Mouse (Mus musculus) lung, embryonic 16.5 days (tissue): ENCODE measurements around the gene Smarca2. TPM values are rescaled to one million over a fixed set of nuclear protein-coding genes. Genes with fewer than 3 reads are reported as not detected.

Experiments
- ATAC-seq: fragments of 200-750 bp; cut with Nextera tagmentation; 2 replicates; pipeline ENCODE4 v1.8.0; 2017; ENCODE audit warnings: low read depth, mild to moderate bottlenecking, moderate library complexity
- H3K27ac ChIP-seq: fragments of 300-500 bp; sonication (generic); 2 replicates; pipeline ENCODE4 v1.5.1; 2014; ENCODE audit warnings: mild to moderate bottlenecking, control low read depth, low read length
- H3K27me3 ChIP-seq: fragments of 300-500 bp; sonication (generic); 2 replicates; pipeline ENCODE4 v1.6.1; 2014; ENCODE audit warnings: low read depth, low read length, mixed read lengths; ENCODE audit not compliant: control insufficient read depth, insufficient read depth
- H3K36me3 ChIP-seq: fragments of 300-500 bp; sonication (generic); 2 replicates; pipeline ENCODE4 v1.6.1; 2014; ENCODE audit warnings: low read length; ENCODE audit not compliant: control insufficient read depth, insufficient read depth
- H3K4me1 ChIP-seq: fragments of 300-500 bp; sonication (generic); replicated peaks from 2 replicates; pipeline ENCODE4 v1.6.1; 2014; ENCODE audit warnings: low read length, mixed read lengths; ENCODE audit not compliant: control insufficient read depth, insufficient read depth
- H3K4me2 ChIP-seq: fragments of 300-500 bp; sonication (generic); 2 replicates; pipeline ENCODE4 v1.6.1; 2014; ENCODE audit warnings: low read depth, low read length, control low read depth
- H3K4me3 ChIP-seq: fragments of 300-500 bp; sonication (generic); 2 replicates; pipeline ENCODE4 v1.5.1; 2014; ENCODE audit warnings: mild to moderate bottlenecking, low read length, control low read depth
- H3K9ac ChIP-seq: fragments of 300-500 bp; sonication (generic); 2 replicates; pipeline ENCODE4 v1.6.1; 2014; ENCODE audit warnings: low read length, control low read depth
- H3K9me3 ChIP-seq: fragments of 300-500 bp; sonication (generic); 2 replicates; pipeline ENCODE4 v1.6.1; 2016; ENCODE audit warnings: low read length; ENCODE audit not compliant: control insufficient read depth
- WGBS: fragments of 180-500 bp; shearing (Covaris S2); extraction: QIAGEN DNeasy Blood & Tissue Kit; methylation state at CpG from one replicate; pipeline ENCODE4 v1.1.7; 2014; 5-methylcytosine and 5-hydroxymethylcytosine counted together
- polyA plus RNA-seq: library from polyadenylated mRNA; unstranded; fragments of >200 nt; fragmentation: Nextera tagmentation; extraction: Ambion mirVana; gene quantifications from 2 replicates; pipeline ENCODE4 v1.2.1, GENCODE M21; 2015

Gene Smarca2
- polyA plus RNA-seq, 1 experiment from 2014 or later = 48.1 TPM

- Histone ChIP-seq H3K9ac (no peak overlapping the region), H3K9me3 (no peaks in the 10 kb centered on the region), H3K4me3 (no peak overlapping the region), H3K36me3 (no peaks in the 10 kb centered on the region), H3K4me2 (no peak overlapping the region), H3K4me1 (peaks cover 8% of the 10 kb centered on the region), H3K27me3 (no peaks in the 10 kb centered on the region), H3K27ac (peak overlapping the region; percentile 79)
- ATAC-seq = peak; percentile 67
- 41% methylated on average over 4 of the region's 4 CpGs for WGBS
These were observed 8.1 kb downstream of the Smarca2 start for GRCm38 (mm10) chr19:26612995-26613394.

- Histone ChIP-seq H3K27me3 (no peaks in the 10 kb centered on the region), H3K36me3 (no peaks in the 10 kb centered on the region), H3K4me1 (peaks cover 4% of the 10 kb centered on the region), H3K4me2 (no peak overlapping the region), H3K27ac (peak overlapping the region; percentile 79), H3K9ac (no peak overlapping the region), H3K9me3 (no peaks in the 10 kb centered on the region), H3K4me3 (no peak overlapping the region)
- 34% methylated on average over 5 of the region's 5 CpGs for WGBS
- peak; percentile 74 for ATAC-seq
These were observed 8.8 kb downstream of the Smarca2 start for GRCm38 (mm10) chr19:26613665-26614064.

- Histone ChIP-seq H3K9ac (no peak overlapping the region), H3K4me1 (peaks cover 4% of the 10 kb centered on the region), H3K27ac (no peak overlapping the region), H3K4me3 (no peak overlapping the region), H3K4me2 (no peak overlapping the region), H3K36me3 (0 out of 2 replicates have a peak, but pooled peaks cover 1% of the 10 kb centered on the region), H3K9me3 (no peaks in the 10 kb centered on the region), H3K27me3 (no peaks in the 10 kb centered on the region)
- WGBS = 83% methylated on average over 1 of the region's 1 CpGs
- ATAC-seq = no peak
These were observed 11.4 kb downstream of the Smarca2 start for GRCm38 (mm10) chr19:26616271-26616670.

- Histone ChIP-seq H3K4me2 (no peak overlapping the region), H3K27ac (no peak overlapping the region), H3K9ac (no peak overlapping the region), H3K4me3 (no peak overlapping the region), H3K9me3 (no peaks in the 10 kb centered on the region), H3K27me3 (no peaks in the 10 kb centered on the region), H3K4me1 (peaks cover 4% of the 10 kb centered on the region; the same call in 1 of the 2 replicates), H3K36me3 (0 out of 2 replicates have a peak, but pooled peaks cover 3% of the 10 kb centered on the region)
- 68% methylated on average over 5 of the region's 5 CpGs for WGBS
- no peak for ATAC-seq
These were observed 12.4 kb downstream of the Smarca2 start for GRCm38 (mm10) chr19:26617287-26617686.

- H3K9ac ChIP-seq = no peak overlapping the region
- no peaks in the 10 kb centered on the region for H3K9me3 ChIP-seq
- 33% methylated on average over 8 of the region's 8 CpGs for WGBS
- no peak overlapping the region for H3K4me2 ChIP-seq
- H3K27ac ChIP-seq = 0 out of 2 replicates have a peak overlapping the region, but pooled peaks have one; percentile 22
- H3K36me3 ChIP-seq = peaks cover 10% of the 10 kb centered on the region
- peak; percentile 43; the same call in 1 of the 2 replicates for ATAC-seq
- no peak overlapping the region for H3K4me3 ChIP-seq
- H3K4me1 ChIP-seq = peaks cover 5% of the 10 kb centered on the region
- H3K27me3 ChIP-seq = no peaks in the 10 kb centered on the region
These were observed 25.9 kb downstream of the Smarca2 start for GRCm38 (mm10) chr19:26630712-26631235.

GRCm38 (mm10) chr19:26632228-26632627 is 27.4 kb downstream of the Smarca2 start:
- 82% methylated on average over 5 of the region's 5 CpGs for WGBS
- Histone ChIP-seq H3K27ac (no peak overlapping the region), H3K4me3 (no peak overlapping the region), H3K4me2 (no peak overlapping the region), H3K36me3 (peaks cover 8% of the 10 kb centered on the region; the same call in 1 of the 2 replicates), H3K27me3 (no peaks in the 10 kb centered on the region), H3K9me3 (no peaks in the 10 kb centered on the region), H3K4me1 (peaks cover 5% of the 10 kb centered on the region), H3K9ac (no peak overlapping the region)
- no peak for ATAC-seq

GRCm38 (mm10) chr19:26640556-26640955 is 35.7 kb downstream of the Smarca2 start:
- ATAC-seq = no peak
- Histone ChIP-seq H3K27me3 (no peaks in the 10 kb centered on the region), H3K27ac (no peak overlapping the region), H3K4me2 (no peak overlapping the region), H3K4me3 (no peak overlapping the region), H3K36me3 (peaks cover 7% of the 10 kb centered on the region; the same call in 1 of the 2 replicates), H3K4me1 (no peaks in the 10 kb centered on the region), H3K9ac (no peak overlapping the region), H3K9me3 (no peaks in the 10 kb centered on the region)
- 80% methylated on average over 13 of the region's 13 CpGs for WGBS

GRCm38 (mm10) chr19:26641269-26641668 is 36.4 kb downstream of the Smarca2 start:
- no peak overlapping the region for H3K4me2 ChIP-seq
- no peak overlapping the region for H3K27ac ChIP-seq
- no peaks in the 10 kb centered on the region for H3K9me3 ChIP-seq
- no peak for ATAC-seq
- no peak overlapping the region for H3K4me3 ChIP-seq
- H3K36me3 ChIP-seq = peaks cover 7% of the 10 kb centered on the region; the same call in 1 of the 2 replicates
- H3K9ac ChIP-seq = no peak overlapping the region
- H3K27me3 ChIP-seq = no peaks in the 10 kb centered on the region
- H3K4me1 ChIP-seq = no peaks in the 10 kb centered on the region
- WGBS = 51% methylated on average over 10 of the region's 10 CpGs

GRCm38 (mm10) chr19:26643011-26643410 is 38.2 kb downstream of the Smarca2 start:
- WGBS = 72% methylated on average over 4 of the region's 4 CpGs
- H3K9ac ChIP-seq = no peak overlapping the region
- H3K4me1 ChIP-seq = no peaks in the 10 kb centered on the region
- H3K27me3 ChIP-seq = no peaks in the 10 kb centered on the region
- H3K9me3 ChIP-seq = no peaks in the 10 kb centered on the region
- H3K36me3 ChIP-seq = peaks cover 10% of the 10 kb centered on the region; the same call in 1 of the 2 replicates
- H3K4me2 ChIP-seq = no peak overlapping the region
- H3K4me3 ChIP-seq = no peak overlapping the region
- no peak overlapping the region for H3K27ac ChIP-seq
- ATAC-seq = no peak
